Mouse (Mus musculus) gonadal fat pad, adult 2 months (tissue): Measurements from ENCODE around the gene 4921517D22Rik. TPM values are rescaled to one million over a fixed set of nuclear protein-coding genes. Genes with fewer than 3 reads are reported as not detected.

ENCODE experiments used
- DNase-seq: peaks from one replicate; pipeline ENCODE4 v3.0.0-alpha.2; 2012; ENCODE audit warnings: low read depth
- polyA plus RNA-seq: library from polyadenylated mRNA; depleted of rRNA; stranded (reverse); fragments of >200 nt; gene quantifications from 2 replicates; pipeline ENCODE4 v1.2.3, GENCODE M21; 2012

Gene 4921517D22Rik
- polyA plus RNA-seq, 1 experiment, result 0.05 TPM

- DNase-seq, result no peak
Observed at GRCm38 (mm10) chr13:59690576-59690975, 3.3 kb downstream of the 4921517D22Rik start.

- no peak for DNase-seq
Observed at GRCm38 (mm10) chr13:59689843-59690242, 4.1 kb downstream of the 4921517D22Rik start.

DNA sequence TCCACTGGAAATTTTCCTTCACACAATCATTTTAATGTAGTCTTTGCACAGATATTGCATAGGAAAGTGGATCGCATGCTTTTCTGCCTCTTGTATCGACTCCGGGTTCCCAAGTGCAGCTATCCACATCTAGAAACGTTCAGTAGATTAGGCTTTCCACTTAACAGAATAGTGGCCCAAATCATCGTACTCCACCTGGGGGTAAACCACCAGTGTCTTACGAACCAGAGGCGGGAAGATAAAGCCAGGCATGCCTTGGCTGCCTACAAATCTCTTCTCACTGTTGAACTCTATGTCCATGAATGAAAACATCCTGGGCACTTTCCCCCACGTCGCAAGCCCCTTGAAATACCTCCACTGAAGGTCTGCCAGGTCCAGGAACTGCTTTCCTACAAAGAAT, 4.6 kb downstream of the 4921517D22Rik start:
- DNase-seq, result no peak

DNA sequence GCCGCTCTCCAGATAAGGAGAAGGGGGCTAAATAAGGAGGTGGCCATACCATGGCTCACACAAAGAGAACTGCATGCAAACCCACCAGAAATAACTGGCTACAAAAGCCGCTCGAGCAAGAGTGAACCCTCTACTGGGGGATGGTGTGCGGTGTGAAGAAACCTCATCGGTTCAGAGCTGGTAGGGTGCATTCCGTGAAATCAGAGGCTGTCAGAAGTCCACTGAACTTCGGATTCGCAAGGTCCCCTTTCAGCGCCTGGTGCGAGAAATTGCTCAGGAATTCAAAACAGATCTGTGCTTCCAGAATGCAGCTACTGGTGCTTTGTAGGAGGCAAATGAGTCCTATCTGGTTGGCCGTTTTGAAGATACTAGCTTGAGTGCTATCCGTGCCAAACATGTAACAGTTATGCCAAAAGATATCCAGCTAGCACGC, 5.6 kb downstream of the 4921517D22Rik start:
- DNase-seq, result no peak

DNA sequence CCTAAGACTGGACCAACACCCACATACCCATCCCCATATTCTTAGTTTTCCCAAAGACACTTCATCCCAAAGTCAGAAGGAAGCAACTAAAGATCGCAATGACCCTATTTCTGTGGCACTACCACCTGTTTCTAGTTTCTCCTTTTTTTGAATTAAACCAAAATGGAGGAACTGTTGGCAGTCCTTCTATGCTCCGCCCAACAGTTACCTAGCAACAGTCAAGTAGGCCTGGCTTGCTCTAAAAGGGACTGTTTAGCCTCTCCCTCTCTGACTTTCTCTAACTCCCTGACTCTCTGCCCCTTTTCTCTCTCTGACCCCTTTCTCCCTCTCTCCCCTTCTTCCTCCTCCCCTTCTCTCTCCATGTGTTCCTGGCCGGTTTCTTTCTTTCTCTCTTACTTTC, 8.7 kb downstream of the 4921517D22Rik start:
- no peak for DNase-seq

- DNase-seq, result no peak
Observed at GRCm38 (mm10) chr13:59682629-59683028, 11.3 kb downstream of the 4921517D22Rik start.

DNA sequence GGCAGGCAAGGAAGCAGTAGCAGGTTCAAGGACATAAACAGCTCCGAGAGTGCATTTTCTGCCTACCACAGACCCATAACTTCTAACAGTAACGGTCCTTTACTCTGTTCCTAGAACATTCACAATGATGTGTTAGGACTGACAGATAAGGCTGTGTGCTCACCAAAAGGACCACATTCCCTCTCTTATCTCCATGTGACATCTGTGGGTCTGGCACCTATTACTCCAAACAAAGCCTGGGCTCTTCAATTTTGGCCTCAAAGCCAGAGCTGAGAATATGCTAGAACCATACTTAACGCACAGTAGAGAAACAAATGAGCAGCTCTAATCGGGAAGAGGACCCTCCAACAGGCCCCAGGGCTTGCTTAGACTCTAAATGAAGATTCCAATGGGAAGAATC, 14.0 kb downstream of the 4921517D22Rik start:
- no peak for DNase-seq

DNA sequence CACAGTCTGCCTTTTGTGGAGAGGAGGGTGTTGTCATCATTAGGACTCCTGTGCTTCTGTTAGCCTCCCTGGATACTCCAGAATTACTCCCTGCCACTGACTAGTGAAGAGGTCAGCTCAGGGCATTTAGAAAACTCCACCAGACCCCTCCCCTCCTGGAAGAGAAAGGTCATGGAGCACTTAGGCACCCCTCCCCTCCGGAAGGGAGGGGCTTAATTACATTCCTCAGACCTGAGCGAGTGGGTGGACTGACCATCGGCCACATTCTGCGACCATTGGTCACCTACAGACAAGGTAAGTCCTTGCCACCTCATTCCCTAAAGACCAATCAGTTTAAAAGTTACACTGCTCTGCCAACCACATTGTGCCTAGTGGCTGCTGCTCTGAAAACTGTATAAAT, 14.6 kb downstream of the 4921517D22Rik start:
- no peak for DNase-seq

DNA sequence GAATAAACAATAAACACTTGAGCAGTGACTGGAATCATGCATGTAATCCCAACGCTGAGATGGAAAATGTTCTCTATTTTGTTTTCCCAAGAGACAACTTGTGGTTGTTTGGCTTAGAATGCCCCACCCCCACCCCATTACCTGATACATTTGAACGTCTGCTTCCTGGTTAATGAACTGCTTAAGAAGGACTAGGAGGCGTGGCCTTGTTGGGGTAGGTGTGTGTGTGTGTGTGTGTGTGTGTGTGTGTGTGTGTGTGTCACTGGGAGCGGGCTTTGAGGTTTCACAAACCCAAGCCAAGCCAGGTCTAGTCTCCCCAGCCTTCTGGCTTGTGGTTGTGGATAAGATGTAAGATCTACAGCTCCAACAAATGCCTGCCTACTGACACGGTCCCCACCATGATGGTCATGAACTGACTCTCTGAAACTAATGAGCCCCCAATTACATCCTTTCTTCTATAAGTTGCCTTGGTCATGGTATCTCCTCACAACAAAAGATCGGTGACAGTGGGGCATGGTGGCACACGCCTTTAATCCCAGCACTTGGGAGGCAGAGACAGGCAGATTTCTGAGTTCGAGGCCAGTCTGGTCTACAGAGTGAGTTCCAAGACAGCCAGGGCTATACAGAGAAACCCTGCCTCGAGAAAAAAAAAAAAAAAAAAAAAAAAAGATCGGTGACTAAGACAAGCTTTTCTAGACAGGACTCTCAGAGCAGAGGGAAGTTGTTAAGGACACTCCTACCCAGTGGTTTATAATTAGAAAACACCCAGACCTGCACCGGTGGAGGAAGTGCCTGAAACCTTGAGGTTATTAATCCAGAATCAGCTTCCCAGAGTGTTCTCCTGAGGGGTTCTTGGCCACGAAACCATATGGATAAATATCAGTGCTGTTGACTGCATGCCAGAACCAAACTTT, 17.3 kb downstream of the 4921517D22Rik start:
- no peak for DNase-seq

- no peak for DNase-seq
Observed at GRCm38 (mm10) chr13:59675151-59676011, 18.5 kb downstream of the 4921517D22Rik start, which contains the start of gene Golm1. Golm1 (minus strand) TSS chr13:59675811.

GRCm38 (mm10) chr13:59674761-59675150, 19.2 kb downstream of the 4921517D22Rik start:
- DNase-seq, result no peak

DNA sequence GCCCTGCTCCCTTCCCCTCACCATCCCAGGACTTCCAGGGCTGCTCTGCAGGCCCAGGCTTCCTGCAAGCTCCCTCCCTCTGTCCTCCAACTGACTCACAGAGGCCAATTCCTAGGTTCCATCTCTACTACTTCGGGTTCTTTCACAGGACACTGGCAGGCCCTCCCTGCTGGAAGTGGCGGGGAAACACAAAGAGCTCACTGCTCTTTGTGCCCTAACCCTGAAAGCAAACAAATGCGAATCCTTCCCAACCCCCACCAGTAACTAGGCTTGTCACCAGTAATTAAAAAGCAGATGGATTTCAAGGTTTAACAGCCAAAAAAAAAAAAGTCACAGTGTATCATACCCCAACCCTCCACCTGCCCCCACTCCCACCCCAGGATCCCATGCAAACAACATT, 19.7 kb downstream of the 4921517D22Rik start:
- no peak for DNase-seq

DNA sequence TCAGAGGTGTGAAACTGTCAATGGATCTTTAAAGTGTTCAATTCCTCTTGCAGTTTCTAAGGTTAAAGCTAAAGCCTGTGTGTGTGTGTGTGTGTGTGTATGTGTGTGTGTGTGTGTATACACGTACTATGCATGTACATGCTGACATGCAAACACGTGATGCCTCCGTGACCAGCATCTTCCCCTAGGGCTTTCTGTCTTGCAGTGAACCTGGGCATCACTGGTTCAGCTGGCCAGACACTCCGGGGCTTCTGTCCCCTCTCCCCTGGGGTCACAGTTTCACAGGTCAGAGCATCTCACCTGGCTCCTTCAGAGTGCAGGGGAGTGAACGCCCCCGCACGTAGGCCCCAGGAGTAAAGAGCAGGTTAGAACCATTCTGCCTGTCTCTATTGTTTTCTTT, 20.3 kb downstream of the 4921517D22Rik start:
- DNase-seq, result no peak

- no peak for DNase-seq
Observed at GRCm38 (mm10) chr13:59672248-59672647, 21.7 kb downstream of the 4921517D22Rik start.

DNA sequence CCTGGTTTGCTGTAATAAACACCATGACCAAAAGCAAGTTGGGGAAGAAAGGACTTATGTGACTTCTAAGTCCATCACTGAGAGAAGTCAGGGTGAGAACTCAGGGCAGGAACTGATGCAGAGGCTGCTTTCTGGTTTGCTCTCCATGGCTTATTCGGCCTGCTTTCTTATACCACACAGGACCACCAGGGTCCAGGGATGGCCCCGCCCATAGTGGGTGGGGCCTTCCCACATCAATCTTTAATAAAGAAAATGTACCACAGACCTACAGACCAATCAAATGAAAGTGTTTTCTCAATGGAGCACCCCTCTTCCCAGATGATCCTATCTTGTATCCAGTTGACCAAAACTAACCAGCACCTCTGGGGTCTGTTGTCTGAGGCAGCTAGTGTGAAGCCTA, 22.4 kb downstream of the 4921517D22Rik start:
- DNase-seq, result no peak

DNA sequence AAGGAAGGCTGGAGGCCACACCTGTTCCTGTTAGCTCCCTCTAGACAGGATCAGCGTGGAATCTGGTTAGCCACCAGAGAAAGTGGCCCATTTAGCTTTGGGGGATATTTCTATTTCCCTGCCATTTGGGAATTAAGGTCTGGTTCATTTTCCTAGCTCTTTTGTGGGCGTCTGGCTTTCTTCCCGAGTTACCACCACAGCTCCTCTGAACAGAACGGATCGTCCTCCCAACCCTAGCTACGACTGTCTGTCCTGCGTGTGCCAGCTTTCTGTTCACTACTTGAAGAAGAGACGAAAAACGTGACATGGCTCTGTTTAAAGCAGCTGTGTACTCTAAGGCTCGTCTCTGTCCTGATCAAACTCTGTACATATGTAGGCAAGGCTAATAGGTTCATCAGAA, 24.0 kb downstream of the 4921517D22Rik start:
- DNase-seq, result no peak

DNA sequence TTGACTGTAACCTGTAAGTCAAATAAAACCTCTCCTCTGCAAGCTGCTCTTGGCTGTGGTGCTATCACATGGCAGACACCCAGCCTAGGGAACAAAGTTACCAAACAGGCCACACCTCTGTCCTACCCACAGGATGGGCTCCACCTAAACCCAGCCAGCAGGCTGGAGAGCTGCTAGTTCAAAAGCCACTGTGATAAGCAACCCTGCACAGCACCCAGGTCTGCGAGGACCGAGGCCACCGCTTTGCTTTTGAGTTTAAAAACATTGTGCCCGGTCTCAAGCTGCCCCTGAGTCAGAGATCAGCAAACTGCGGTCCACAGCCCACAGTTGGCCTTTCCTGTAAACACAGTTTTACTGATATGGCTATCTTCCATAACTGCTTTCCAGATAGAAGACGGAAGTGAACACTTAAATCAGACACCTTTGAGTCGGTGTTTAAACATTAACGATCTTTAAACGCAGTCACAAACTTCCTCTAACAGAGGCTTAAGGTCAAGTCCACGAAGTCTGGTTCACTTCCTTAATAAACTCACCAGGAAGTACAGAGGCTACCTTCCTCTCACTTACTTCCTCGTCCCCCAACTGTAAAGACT, 25.3 kb downstream of the 4921517D22Rik start:
- DNase-seq, result no peak

DNA sequence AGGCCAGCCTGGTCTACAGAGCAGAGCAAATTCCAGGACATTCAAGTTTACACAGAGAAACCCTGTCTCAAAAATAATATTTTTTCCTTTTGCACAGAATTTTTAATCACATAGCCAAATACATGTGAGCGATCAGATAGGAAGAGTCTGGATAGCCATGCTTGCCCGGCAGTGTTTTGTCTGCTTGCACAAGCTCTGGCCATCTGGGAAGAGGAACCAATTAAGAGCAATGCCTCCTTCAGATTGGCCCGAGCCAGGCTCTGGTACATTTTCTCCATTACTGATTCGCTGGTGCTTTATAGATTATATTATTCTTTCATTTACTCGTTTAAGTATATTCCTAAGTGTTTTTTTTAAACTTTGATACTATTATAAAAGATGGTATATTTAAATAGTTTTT, 26.1 kb downstream of the 4921517D22Rik start:
- no peak for DNase-seq

DNA sequence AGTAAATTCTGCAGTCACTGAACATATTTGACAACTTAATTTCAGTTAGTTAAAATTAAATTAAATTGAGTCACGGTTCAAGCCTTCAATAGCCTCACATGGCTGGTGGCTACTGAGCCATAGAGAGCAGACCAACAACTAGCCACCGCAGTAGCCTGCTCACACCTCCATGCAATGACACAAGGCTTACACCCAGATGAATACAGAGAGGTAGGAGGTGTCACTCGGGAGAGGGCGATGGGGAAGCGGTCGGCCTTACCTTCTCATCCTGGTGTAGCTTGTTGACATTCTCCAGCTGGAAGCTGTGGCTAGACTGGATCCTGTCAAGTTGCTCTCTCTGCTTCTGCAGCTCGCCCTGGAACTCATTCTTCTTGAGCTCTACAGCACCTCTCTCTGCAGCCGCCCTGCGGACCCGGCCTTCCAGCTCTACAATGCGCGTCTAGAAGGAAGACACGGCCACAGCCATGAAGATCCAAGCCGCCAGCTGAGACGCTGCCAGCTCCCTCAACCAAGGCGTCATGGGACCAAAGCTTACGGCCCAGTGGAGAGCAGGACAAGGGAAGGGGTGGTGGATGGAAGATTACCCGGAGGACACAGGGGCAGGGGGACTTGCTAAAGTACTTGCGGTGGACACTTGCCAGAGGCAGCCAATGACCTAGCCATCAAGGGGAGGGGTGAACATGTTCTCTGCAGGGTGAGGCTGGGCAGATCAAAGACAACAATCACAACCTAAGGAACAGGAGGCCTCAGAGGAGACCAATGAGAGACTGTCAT, 29.8 kb downstream of the 4921517D22Rik start:
- no peak for DNase-seq

- no peak for DNase-seq
Observed at GRCm38 (mm10) chr13:59661966-59662365, 31.9 kb downstream of the 4921517D22Rik start.

DNA sequence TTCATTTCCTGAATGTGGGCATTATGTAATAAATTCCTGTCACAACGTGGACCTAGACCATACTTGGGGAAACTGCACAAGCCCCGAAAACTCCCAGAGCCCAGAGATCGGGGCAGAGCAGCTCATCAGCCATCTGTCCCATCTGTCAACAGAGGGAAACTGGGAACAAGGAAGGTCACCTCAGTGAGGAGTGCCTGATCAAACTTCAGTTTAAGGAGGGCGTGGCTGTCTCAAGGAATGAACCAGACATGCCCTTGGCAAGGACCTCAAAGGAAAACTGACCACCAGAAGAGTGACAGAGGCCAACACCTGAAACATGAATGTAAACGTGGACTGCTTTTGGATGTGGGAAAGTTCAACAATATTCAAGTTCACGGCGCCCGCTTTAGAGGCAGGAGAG, 32.5 kb downstream of the 4921517D22Rik start:
- no peak for DNase-seq
